Mouse (Mus musculus) heart, adult 18-20 months (tissue): ENCODE measurements around the gene Mex3b. TPM values are rescaled to one million over a fixed set of nuclear protein-coding genes. Genes with fewer than 3 reads are reported as not detected.

Experiments
- DNase-seq, 2 experiments: peaks; one replicate each; pipeline ENCODE4 v3.0.0; 2021 to 2022; ENCODE audit warnings: mixed read lengths in 1 of 2
- long read RNA-seq, 2 experiments: library from polyadenylated mRNA; stranded (forward); transcript quantifications; one replicate each; pipeline ENCODE4 v2.0.0; 2021
- total RNA-seq, 2 experiments: library from RNA; stranded (reverse); gene quantifications; 2 replicates each; pipeline ENCODE4 v1.2.3; 2021

The Mex3b gene
- 1 to 10 TPM; 1.2 to 1.3 TPM for total RNA-seq
- long read RNA-seq, experiment 1, partial matches to known transcripts, result 1 of 1 reads
- long read RNA-seq, experiment 1, other reads (novel, unspliced or antisense), result 0 of 1 reads
- long read RNA-seq, experiment 2, partial matches to known transcripts, result 0 of 1 reads
- long read RNA-seq, experiment 2, other reads (novel, unspliced or antisense), result 1 of 1 reads

GRCm38 (mm10) chr7:82867271-82868121 is at the start of gene Mex3b:
TSS of gene Mex3b (plus strand) at chr7:82867333.
- peak; percentile 56 to 66 for DNase-seq

GRCm38 (mm10) chr7:82819541-82819940 is 47.6 kb upstream of the Mex3b start:
- no peak for DNase-seq

GRCm38 (mm10) chr7:82820661-82821060 is 46.5 kb upstream of the Mex3b start:
- no peak for DNase-seq

- DNase-seq, result no peak
Observed at GRCm38 (mm10) chr7:82821501-82821900, 45.6 kb upstream of the Mex3b start.

- no peak for DNase-seq
Observed at GRCm38 (mm10) chr7:82822528-82822927, 44.6 kb upstream of the Mex3b start.

- DNase-seq, result peak in 1 of 2 experiments; percentile 43
Observed at GRCm38 (mm10) chr7:82828193-82828592, 38.9 kb upstream of the Mex3b start.

GRCm38 (mm10) chr7:82829516-82829915 is 37.6 kb upstream of the Mex3b start:
- DNase-seq, result no peak

GRCm38 (mm10) chr7:82834471-82834870 is 32.7 kb upstream of the Mex3b start:
- DNase-seq, result no peak

GRCm38 (mm10) chr7:82838414-82838813 is 28.7 kb upstream of the Mex3b start:
- no peak for DNase-seq

GRCm38 (mm10) chr7:82838965-82839675 is 28.0 kb upstream of the Mex3b start:
- DNase-seq, result no peak

- DNase-seq, result no peak
Observed at GRCm38 (mm10) chr7:82842222-82842920, 24.8 kb upstream of the Mex3b start.

- DNase-seq, result no peak
Observed at GRCm38 (mm10) chr7:82850756-82851155, 16.4 kb upstream of the Mex3b start.

- DNase-seq, result no peak
Observed at GRCm38 (mm10) chr7:82851670-82852069, 15.5 kb upstream of the Mex3b start.

- DNase-seq, result no peak
Observed at GRCm38 (mm10) chr7:82854195-82854766, 12.9 kb upstream of the Mex3b start.

- no peak for DNase-seq
Observed at GRCm38 (mm10) chr7:82858611-82859010, 8.5 kb upstream of the Mex3b start.

- DNase-seq, result no peak
Observed at GRCm38 (mm10) chr7:82860626-82861025, 6.5 kb upstream of the Mex3b start.

- no peak for DNase-seq
Observed at GRCm38 (mm10) chr7:82863341-82863740, 3.8 kb upstream of the Mex3b start.

GRCm38 (mm10) chr7:82864260-82864990 is 2.7 kb upstream of the Mex3b start:
- no peak for DNase-seq

GRCm38 (mm10) chr7:82864991-82865771 is 2.0 kb upstream of the Mex3b start:
- DNase-seq, result peak; percentile 2 to 31

- DNase-seq, result peak; percentile 96 to 98
Observed at GRCm38 (mm10) chr7:82865834-82866485, 1.2 kb upstream of the Mex3b start.
